Mouse (Mus musculus) neural tube, embryonic 12.5 days (tissue): ENCODE results near the gene Slc7a11. TPM values are rescaled to one million over a fixed set of nuclear protein-coding genes. Genes with fewer than 3 reads are reported as not detected.

ENCODE experiments used
- ATAC-seq: fragments of 200-750 bp; cut with Nextera tagmentation; 2 replicates; pipeline ENCODE4 v1.8.0; 2017; ENCODE audit warnings: low read depth, mild to moderate bottlenecking, moderate TSS enrichment, moderate library complexity; ENCODE audit not compliant: low FRiP score
- H3K27ac ChIP-seq: fragments of 300-500 bp; sonication (generic); 2 replicates; pipeline ENCODE4 v1.5.1; 2016
- H3K27me3 ChIP-seq: fragments of 300-500 bp; sonication (generic); replicated peaks from 2 replicates; pipeline ENCODE4 v1.6.1; 2016; ENCODE audit warnings: mild to moderate bottlenecking
- H3K36me3 ChIP-seq: fragments of 300-500 bp; sonication (generic); 2 replicates; pipeline ENCODE4 v1.6.1; 2016; ENCODE audit warnings: mild to moderate bottlenecking
- H3K4me1 ChIP-seq: fragments of 300-500 bp; sonication (generic); 2 replicates; pipeline ENCODE4 v1.6.1; 2016
- H3K4me2 ChIP-seq: fragments of 300-500 bp; sonication (generic); replicated peaks from 2 replicates; pipeline ENCODE4 v1.6.1; 2016; ENCODE audit warnings: mild to moderate bottlenecking
- H3K4me3 ChIP-seq: fragments of 300-500 bp; sonication (generic); 2 replicates; pipeline ENCODE4 v1.5.1; 2016
- H3K9ac ChIP-seq: fragments of 300-500 bp; sonication (generic); 2 replicates; pipeline ENCODE4 v1.6.1; 2016; ENCODE audit warnings: mild to moderate bottlenecking
- H3K9me3 ChIP-seq: fragments of 300-500 bp; sonication (generic); 2 replicates; pipeline ENCODE4 v1.6.1; 2016; ENCODE audit warnings: mild to moderate bottlenecking
- WGBS: fragments of 180-500 bp; shearing (Covaris S2); methylation state at CpG from one replicate; pipeline ENCODE4 v1.1.7; 2016; 5-methylcytosine and 5-hydroxymethylcytosine counted together
- polyA plus RNA-seq: library from polyadenylated mRNA; unstranded; fragments of >200 nt; fragmentation: Nextera tagmentation; extraction: Ambion mirVana; gene quantifications from 2 replicates; pipeline ENCODE4 v1.2.1, GENCODE M21; 2016

The Slc7a11 gene
- polyA plus RNA-seq, 1 experiment from 2014 or later = 3.9 TPM

- H3K4me2 ChIP-seq = no peak overlapping the region
- ATAC-seq = no peak
These were observed 586.6 kb downstream of the Slc7a11 start for GRCm38 (mm10) chr3:49856797-49857196.

GRCm38 (mm10) chr3:49854277-49854676 is 589.1 kb downstream of the Slc7a11 start:
- ATAC-seq = no peak
- Histone ChIP-seq H3K4me3 (no peak overlapping the region), H3K36me3 (no peaks in the 10 kb centered on the region), H3K9me3 (no peaks in the 10 kb centered on the region), H3K27ac (no peak overlapping the region), H3K27me3 (no peaks in the 10 kb centered on the region), H3K9ac (no peak overlapping the region), H3K4me1 (no peaks in the 10 kb centered on the region), H3K4me2 (no peak overlapping the region)
- 76% methylated on average over 2 of the region's 2 CpGs for WGBS

More at GRCm38 (mm10) chr3:49856797-49857196, 586.6 kb downstream of the Slc7a11 start:
- H3K4me3 ChIP-seq = no peak overlapping the region
- H3K9me3 ChIP-seq = no peaks in the 10 kb centered on the region
- WGBS = 67% methylated on average over 4 of the region's 4 CpGs
- no peaks in the 10 kb centered on the region for H3K36me3 ChIP-seq
- H3K27ac ChIP-seq = no peak overlapping the region
- no peaks in the 10 kb centered on the region for H3K4me1 ChIP-seq
- no peaks in the 10 kb centered on the region for H3K27me3 ChIP-seq
- H3K9ac ChIP-seq = no peak overlapping the region

GRCm38 (mm10) chr3:49842971-49843370 is 600.4 kb downstream of the Slc7a11 start:
- no peaks in the 10 kb centered on the region for H3K27me3 ChIP-seq
- H3K9ac ChIP-seq = no peak overlapping the region
- no peak overlapping the region for H3K4me2 ChIP-seq
- 0 out of 2 replicates have a peak, but pooled peaks cover 7% of the 10 kb centered on the region for H3K4me1 ChIP-seq
- no peak overlapping the region for H3K27ac ChIP-seq
- 82% methylated on average over 3 of the region's 3 CpGs for WGBS
- ATAC-seq = no peak
- no peaks in the 10 kb centered on the region for H3K36me3 ChIP-seq
- H3K4me3 ChIP-seq = no peak overlapping the region
- H3K9me3 ChIP-seq = no peaks in the 10 kb centered on the region
